Mouse (Mus musculus) stomach, postnatal 0 days (tissue): ENCODE results near the gene Batf2.

Experiments used
- CTCF ChIP-seq: IDR thresholded peaks from 2 replicates; pipeline ENCODE4 v1.5.1; 2016; ENCODE audit warnings: antibody characterized with exemption, low read depth, mild to moderate bottlenecking, moderate library complexity
- EP300 ChIP-seq: optimal IDR thresholded peaks from 2 replicates; pipeline ENCODE3; 2016; ENCODE audit warnings: antibody characterized with exemption

- TF ChIP-seq EP300, result no peak
- no peak for TF ChIP-seq CTCF
These were observed 36.3 kb upstream of the Batf2 start for GRCm38 (mm10) chr19:6104476-6104875.
